Mouse (Mus musculus) lung, adult 10 weeks (tissue): ENCODE results near the gene Syt15. TPM values are rescaled to one million over a fixed set of nuclear protein-coding genes. Genes with fewer than 3 reads are reported as not detected.

Experiments used
- polyA plus RNA-seq: library from polyadenylated mRNA; stranded (reverse); fragments of 350-450 nt; fragmentation: Illumina TruSeq; extraction: RNeasy Lipid Tissue Mini Kit (QIAGEN cat#74804); gene quantifications from one replicate; pipeline ENCODE4 v1.2.3, GENCODE M21; 2014; ENCODE audit warnings: low read depth, low replicate concordance; ENCODE audit not compliant: insufficient read depth

The Syt15 gene
- 2.8 TPM for polyA plus RNA-seq

GRCm38 (mm10) chr14:34219295-34219694 lies at the start of gene Syt15:
Gene Syt15 (plus strand): TSS chr14:34219595.

GRCm38 (mm10) chr14:34201231-34202035 lies 18.0 kb upstream of the Syt15 start, which contains the start of gene Gprin2:
Gene Gprin2 (minus strand): TSS chr14:34201653.

Other genes with a start within 250 kb of the Syt15 start
- gene Zfp488, start 240.8 kb upstream of the Syt15 start, polyA plus RNA-seq = not detected
- not detected for gene Gm30083, start 204.4 kb upstream of the Syt15 start, polyA plus RNA-seq
- gene Gm5460, start 202.8 kb upstream of the Syt15 start, polyA plus RNA-seq = not detected
- not detected for gene Antxrl, start 166.9 kb upstream of the Syt15 start, polyA plus RNA-seq
- 21.6 TPM for gene Anxa8, start 133.6 kb upstream of the Syt15 start, polyA plus RNA-seq
- gene A630023A22Rik, start 116.8 kb upstream of the Syt15 start, polyA plus RNA-seq = 0.50 TPM
- gene Npy4r, start 67.1 kb upstream of the Syt15 start, polyA plus RNA-seq = 0.12 TPM
- gene Gprin2, start 17.9 kb upstream of the Syt15 start, polyA plus RNA-seq = 0.06 TPM
- 4.3 TPM for gene Shld2, start 90.9 kb downstream of the Syt15 start, polyA plus RNA-seq
- 71.0 TPM for gene Glud1, start 91.1 kb downstream of the Syt15 start, polyA plus RNA-seq
- not detected for gene Fam25c, start 135.8 kb downstream of the Syt15 start, polyA plus RNA-seq
- 24.1 TPM for gene Sncg, start 155.2 kb downstream of the Syt15 start, polyA plus RNA-seq
- gene Mmrn2, start 155.9 kb downstream of the Syt15 start, polyA plus RNA-seq = 9.8 TPM